Mouse (Mus musculus): ENCODE measurements at regions not wholly inside any gene's neighbourhood (a gene's known extent, or its start where the extent isn't known, plus 50 kb on each side); places are given as distances from the start of the nearest gene placed in this dataset.

- no peaks in the 10 kb centered on the region for H3K4me1 ChIP-seq (ENCODE audit: control insufficient read depth, insufficient read depth, low read length)
- H3K27ac ChIP-seq (ENCODE audit: insufficient read depth, low read depth, low read length), result no peak overlapping the region
- TF ChIP-seq CTCF (IDR thresholded peaks at IDR 0.05; ENCODE audit: low read depth, low read length), result no peak
- no peak for TF ChIP-seq POLR2A (IDR thresholded peaks at IDR 0.05; ENCODE audit: borderline replicate concordance, low read depth, low read length)
- H3K4me3 ChIP-seq (ENCODE audit: insufficient read depth, low read length), result no peak overlapping the region
These were observed 216.3 kb downstream of the Ikzf2 start for GRCm38 (mm10) chr1:69470614-69471250.

- H3K4me3 ChIP-seq (ENCODE audit: insufficient read depth, low read length), result no peak overlapping the region
- TF ChIP-seq POLR2A (IDR thresholded peaks at IDR 0.05; ENCODE audit: borderline replicate concordance, low read depth, low read length) (no peak), CTCF (IDR thresholded peaks at IDR 0.05; ENCODE audit: low read depth, low read length) (no peak)
- H3K27ac ChIP-seq (ENCODE audit: insufficient read depth, low read depth, low read length), result no peak overlapping the region
- H3K4me1 ChIP-seq (ENCODE audit: control insufficient read depth, insufficient read depth, low read length), result no peaks in the 10 kb centered on the region
These were observed 217.7 kb downstream of the Ikzf2 start for GRCm38 (mm10) chr1:69469158-69469901.

GRCm38 (mm10) chr1:69466534-69467275 is 220.3 kb downstream of the Ikzf2 start:
- H3K4me3 ChIP-seq (ENCODE audit: insufficient read depth, low read length), result no peak overlapping the region
- no peaks in the 10 kb centered on the region for H3K4me1 ChIP-seq (ENCODE audit: control insufficient read depth, insufficient read depth, low read length)
- no peak for TF ChIP-seq POLR2A (IDR thresholded peaks at IDR 0.05; ENCODE audit: borderline replicate concordance, low read depth, low read length)
- no peak for TF ChIP-seq CTCF (IDR thresholded peaks at IDR 0.05; ENCODE audit: low read depth, low read length)
- no peak overlapping the region for H3K27ac ChIP-seq (ENCODE audit: insufficient read depth, low read depth, low read length)

- H3K4me3 ChIP-seq (ENCODE audit: insufficient read depth, low read length), result no peak overlapping the region
- TF ChIP-seq CTCF (IDR thresholded peaks at IDR 0.05; ENCODE audit: low read depth, low read length), result no peak
- TF ChIP-seq POLR2A (IDR thresholded peaks at IDR 0.05; ENCODE audit: borderline replicate concordance, low read depth, low read length), result no peak
- no peaks in the 10 kb centered on the region for H3K4me1 ChIP-seq (ENCODE audit: control insufficient read depth, insufficient read depth, low read length)
- no peak overlapping the region for H3K27ac ChIP-seq (ENCODE audit: insufficient read depth, low read depth, low read length)
These were observed 225.9 kb downstream of the Ikzf2 start for GRCm38 (mm10) chr1:69461191-69461590.

GRCm38 (mm10) chr1:69459899-69460298 is 227.1 kb downstream of the Ikzf2 start:
- Histone ChIP-seq H3K4me3 (ENCODE audit: insufficient read depth, low read length) (no peak overlapping the region), H3K4me1 (ENCODE audit: control insufficient read depth, insufficient read depth, low read length) (no peaks in the 10 kb centered on the region), H3K27ac (ENCODE audit: insufficient read depth, low read depth, low read length) (no peak overlapping the region)
- TF ChIP-seq POLR2A (IDR thresholded peaks at IDR 0.05; ENCODE audit: borderline replicate concordance, low read depth, low read length) (no peak), CTCF (IDR thresholded peaks at IDR 0.05; ENCODE audit: low read depth, low read length) (no peak)

GRCm38 (mm10) chr1:69457471-69457870 is 229.6 kb downstream of the Ikzf2 start:
- H3K4me3 ChIP-seq (ENCODE audit: insufficient read depth, low read length), result no peak overlapping the region
- no peaks in the 10 kb centered on the region for H3K4me1 ChIP-seq (ENCODE audit: control insufficient read depth, insufficient read depth, low read length)
- no peak overlapping the region for H3K27ac ChIP-seq (ENCODE audit: insufficient read depth, low read depth, low read length)
- TF ChIP-seq POLR2A (IDR thresholded peaks at IDR 0.05; ENCODE audit: borderline replicate concordance, low read depth, low read length), result no peak
- TF ChIP-seq CTCF (IDR thresholded peaks at IDR 0.05; ENCODE audit: low read depth, low read length), result no peak

GRCm38 (mm10) chr1:69453991-69454390 is 233.1 kb downstream of the Ikzf2 start:
- Histone ChIP-seq H3K4me3 (ENCODE audit: insufficient read depth, low read length) (no peak overlapping the region), H3K27ac (ENCODE audit: insufficient read depth, low read depth, low read length) (no peak overlapping the region), H3K4me1 (ENCODE audit: control insufficient read depth, insufficient read depth, low read length) (no peaks in the 10 kb centered on the region)
- TF ChIP-seq CTCF (IDR thresholded peaks at IDR 0.05; ENCODE audit: low read depth, low read length), result no peak
- no peak for TF ChIP-seq POLR2A (IDR thresholded peaks at IDR 0.05; ENCODE audit: borderline replicate concordance, low read depth, low read length)

- H3K27ac ChIP-seq (ENCODE audit: insufficient read depth, low read depth, low read length), result no peak overlapping the region
- no peaks in the 10 kb centered on the region for H3K4me1 ChIP-seq (ENCODE audit: control insufficient read depth, insufficient read depth, low read length)
- H3K4me3 ChIP-seq (ENCODE audit: insufficient read depth, low read length), result no peak overlapping the region
- TF ChIP-seq POLR2A (IDR thresholded peaks at IDR 0.05; ENCODE audit: borderline replicate concordance, low read depth, low read length) (no peak), CTCF (IDR thresholded peaks at IDR 0.05; ENCODE audit: low read depth, low read length) (no peak)
These were observed 234.1 kb downstream of the Ikzf2 start for GRCm38 (mm10) chr1:69452910-69453309.

- H3K27ac ChIP-seq (ENCODE audit: insufficient read depth, low read depth, low read length), result no peak overlapping the region
- H3K4me1 ChIP-seq (ENCODE audit: control insufficient read depth, insufficient read depth, low read length), result no peaks in the 10 kb centered on the region
- TF ChIP-seq POLR2A (IDR thresholded peaks at IDR 0.05; ENCODE audit: borderline replicate concordance, low read depth, low read length) (no peak), CTCF (IDR thresholded peaks at IDR 0.05; ENCODE audit: low read depth, low read length) (no peak)
- H3K4me3 ChIP-seq (ENCODE audit: insufficient read depth, low read length), result no peak overlapping the region
These were observed 236.6 kb downstream of the Ikzf2 start for GRCm38 (mm10) chr1:69450455-69450854.

GRCm38 (mm10) chr1:69447276-69447675 is 239.8 kb downstream of the Ikzf2 start:
- no peaks in the 10 kb centered on the region for H3K4me1 ChIP-seq (ENCODE audit: control insufficient read depth, insufficient read depth, low read length)
- no peak overlapping the region for H3K27ac ChIP-seq (ENCODE audit: insufficient read depth, low read depth, low read length)
- TF ChIP-seq CTCF (IDR thresholded peaks at IDR 0.05; ENCODE audit: low read depth, low read length) (no peak), POLR2A (IDR thresholded peaks at IDR 0.05; ENCODE audit: borderline replicate concordance, low read depth, low read length) (no peak)

More at GRCm38 (mm10) chr1:69447276-69447675, 239.8 kb downstream of the Ikzf2 start:
- no peak overlapping the region for H3K4me3 ChIP-seq (ENCODE audit: insufficient read depth, low read length)
